Mouse (Mus musculus) spleen, postnatal 10 days (tissue): ENCODE measurements around the gene Met.

ENCODE experiments used
- DNase-seq, 2 experiments: peaks; one replicate each; pipeline ENCODE4 v3.0.0; 2021 to 2022; ENCODE audit warnings: low spot score in 2 of 2

Gene Met

GRCm38 (mm10) chr6:17463434-17464280 is at the start of gene Met:
TSS of gene Met (plus strand) at chr6:17463800.
- peak in 1 of 2 experiments; percentile 18 for DNase-seq

- DNase-seq: no peak
Measured at GRCm38 (mm10) chr6:17418226-17418625, 45.4 kb upstream of the Met start.

GRCm38 (mm10) chr6:17422432-17422831 is 41.2 kb upstream of the Met start:
- DNase-seq: no peak

- no peak for DNase-seq
Measured at GRCm38 (mm10) chr6:17429041-17429440, 34.6 kb upstream of the Met start.

GRCm38 (mm10) chr6:17429611-17430010 is 34.0 kb upstream of the Met start:
- no peak for DNase-seq

GRCm38 (mm10) chr6:17443311-17443710 is 20.3 kb upstream of the Met start:
- DNase-seq: no peak

GRCm38 (mm10) chr6:17451305-17451704 is 12.3 kb upstream of the Met start:
- DNase-seq: no peak

GRCm38 (mm10) chr6:17455116-17455515 is 8.5 kb upstream of the Met start:
- no peak for DNase-seq

- DNase-seq: no peak
Measured at GRCm38 (mm10) chr6:17459561-17459960, 4.0 kb upstream of the Met start.

GRCm38 (mm10) chr6:17461435-17461834 is 2.2 kb upstream of the Met start:
- DNase-seq: no peak

GRCm38 (mm10) chr6:17464281-17465025 is 853 bp downstream of the Met start:
- no peak for DNase-seq

- no peak for DNase-seq
Measured at GRCm38 (mm10) chr6:17466526-17466925, 2.9 kb downstream of the Met start.

GRCm38 (mm10) chr6:17468993-17469392 is 5.4 kb downstream of the Met start:
- no peak for DNase-seq

GRCm38 (mm10) chr6:17473128-17473527 is 9.5 kb downstream of the Met start:
- DNase-seq: no peak

GRCm38 (mm10) chr6:17477823-17478222 is 14.2 kb downstream of the Met start:
- no peak for DNase-seq

- DNase-seq: no peak
Measured at GRCm38 (mm10) chr6:17478252-17478651, 14.7 kb downstream of the Met start.

GRCm38 (mm10) chr6:17478838-17479570 is 15.4 kb downstream of the Met start:
- no peak for DNase-seq

GRCm38 (mm10) chr6:17481068-17481467 is 17.5 kb downstream of the Met start:
- DNase-seq: no peak

GRCm38 (mm10) chr6:17485244-17485643 is 21.6 kb downstream of the Met start:
- no peak for DNase-seq

GRCm38 (mm10) chr6:17485782-17486181 is 22.2 kb downstream of the Met start:
- no peak for DNase-seq

GRCm38 (mm10) chr6:17488291-17488817 is 24.8 kb downstream of the Met start:
- DNase-seq: no peak

- DNase-seq: no peak
Measured at GRCm38 (mm10) chr6:17490786-17491185, 27.2 kb downstream of the Met start.
